Mouse (Mus musculus) MN1 (cell line): Measurements from ENCODE around the gene Lipt2.
A peak's percentile ranks its signal among the peaks of the same experiment; 100 is the strongest.

ENCODE experiments used
- DNase-seq: peaks from one replicate; pipeline ENCODE4 v3.0.0-alpha.2; 2016; ENCODE audit warnings: low spot score

Lipt2 gene

GRCm38 (mm10) chr7:100170756-100171155, 11.7 kb downstream of the Lipt2 start:
- no peak for DNase-seq

DNA sequence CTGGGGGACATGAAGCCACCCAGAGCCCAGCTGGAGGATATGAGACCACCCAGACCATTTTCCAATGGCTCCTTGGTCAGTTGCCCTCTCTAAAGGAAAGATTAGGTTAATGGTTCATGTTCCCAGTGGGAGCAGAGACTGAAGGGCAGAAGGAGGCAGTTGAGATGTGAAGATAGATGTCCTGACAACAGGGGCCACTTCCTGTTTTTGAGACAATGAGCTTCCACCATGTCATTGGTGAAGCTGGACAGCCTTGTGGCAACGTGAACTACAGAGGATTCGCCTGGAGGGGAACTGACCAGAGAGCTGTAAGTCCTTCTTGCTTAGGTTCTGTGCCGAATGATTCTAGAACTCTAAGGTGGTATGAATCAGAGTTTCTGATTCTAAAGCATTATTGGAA, 17.2 kb downstream of the Lipt2 start, which contains the start of gene Kcne3:
Gene Kcne3, plus strand, starts transcription at position 234 of the 400 bp plus-strand sequence.
- DNase-seq, result no peak

DNA sequence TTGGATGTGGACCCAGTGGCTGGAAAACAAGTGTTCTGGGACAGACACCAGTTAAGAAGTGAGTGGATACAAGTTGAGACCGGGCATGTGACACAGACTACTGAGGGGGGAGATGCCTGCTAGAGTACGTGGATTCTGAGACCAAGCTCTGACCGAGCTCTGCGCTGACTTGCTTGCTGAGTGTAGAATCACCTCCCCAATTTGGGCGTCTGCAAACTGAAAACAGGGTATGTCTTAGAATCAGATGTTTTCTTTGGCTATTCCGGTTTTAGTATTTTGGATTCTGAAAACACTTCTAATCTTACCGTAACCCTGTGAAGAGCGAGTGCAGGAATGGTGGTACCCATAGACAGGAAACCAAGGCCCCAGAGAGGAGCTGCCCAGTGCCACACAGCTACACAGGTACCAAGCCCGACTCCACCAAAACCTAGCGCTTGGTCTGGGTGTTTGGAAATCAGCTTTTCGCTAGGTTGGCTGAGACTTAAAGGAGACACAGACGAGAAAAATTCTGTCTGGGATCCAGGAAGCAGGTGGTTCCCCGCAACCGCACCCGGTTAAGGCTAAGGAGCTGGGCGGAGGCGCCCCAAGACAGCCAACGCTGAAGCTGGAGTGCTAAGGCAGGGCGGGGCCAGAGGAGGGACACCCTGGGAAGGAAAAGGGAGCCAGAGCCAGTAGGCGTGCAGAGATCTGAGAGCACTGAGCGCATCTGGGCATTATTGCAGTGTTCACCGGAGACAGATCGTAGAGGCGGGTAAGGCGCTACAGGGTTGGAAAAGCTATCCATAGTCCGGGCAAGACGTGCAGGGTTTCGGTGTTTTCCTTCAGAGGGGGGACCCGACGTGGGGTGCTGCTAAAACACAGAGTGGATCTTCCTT, 19.2 kb downstream of the Lipt2 start:
- no peak for DNase-seq

DNA sequence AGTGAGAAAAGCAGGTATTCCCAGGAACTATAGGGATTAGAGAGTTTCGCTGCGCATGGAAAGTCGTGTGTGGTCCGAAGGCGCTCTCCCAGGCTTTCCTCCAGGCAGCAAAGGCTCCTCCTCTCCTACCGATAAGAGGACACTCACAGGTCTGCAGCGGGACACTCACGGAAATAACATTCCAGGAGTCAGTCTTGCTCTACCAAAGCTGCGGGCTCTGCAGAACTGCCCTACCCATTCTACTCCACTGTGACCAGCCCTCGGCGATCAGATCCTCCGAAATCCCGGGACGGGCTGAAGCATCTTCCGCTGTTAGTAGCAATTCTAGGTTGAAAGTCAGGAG, 19.8 kb downstream of the Lipt2 start:
- DNase-seq, result no peak

- no peak for DNase-seq
Measured at GRCm38 (mm10) chr7:100179394-100179793, 20.3 kb downstream of the Lipt2 start.

GRCm38 (mm10) chr7:100179836-100180407, 20.8 kb downstream of the Lipt2 start:
- no peak for DNase-seq

- no peak for DNase-seq
Measured at GRCm38 (mm10) chr7:100181176-100181575, 22.1 kb downstream of the Lipt2 start.

- DNase-seq, result no peak
Measured at GRCm38 (mm10) chr7:100181614-100182013, 22.5 kb downstream of the Lipt2 start.

GRCm38 (mm10) chr7:100182388-100182787, 23.3 kb downstream of the Lipt2 start:
- no peak for DNase-seq

DNA sequence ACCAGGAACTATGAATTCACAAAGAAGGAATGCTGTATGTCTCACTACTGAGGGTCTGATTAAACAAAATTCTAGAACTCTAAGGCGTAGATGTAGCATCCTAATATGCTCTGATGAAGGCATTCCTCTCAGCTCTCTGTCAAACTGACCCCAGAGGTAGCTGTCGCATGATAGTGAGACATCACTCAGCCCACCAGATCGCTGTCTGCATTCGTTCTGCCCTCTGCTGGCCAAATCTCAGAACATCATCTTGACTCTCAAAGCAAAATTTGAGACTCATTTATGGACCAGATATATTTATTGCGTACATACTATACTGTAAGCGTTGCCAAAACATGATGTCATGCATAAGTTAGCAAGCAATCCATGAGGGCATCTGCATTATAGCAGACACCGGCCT, 28.5 kb downstream of the Lipt2 start:
- DNase-seq, result peak; percentile 72

GRCm38 (mm10) chr7:100190167-100190566, 31.1 kb downstream of the Lipt2 start:
- DNase-seq, result no peak

GRCm38 (mm10) chr7:100190778-100191177, 31.7 kb downstream of the Lipt2 start:
- peak; percentile 68 for DNase-seq

GRCm38 (mm10) chr7:100201191-100201590, 42.1 kb downstream of the Lipt2 start:
- DNase-seq, result no peak

DNA sequence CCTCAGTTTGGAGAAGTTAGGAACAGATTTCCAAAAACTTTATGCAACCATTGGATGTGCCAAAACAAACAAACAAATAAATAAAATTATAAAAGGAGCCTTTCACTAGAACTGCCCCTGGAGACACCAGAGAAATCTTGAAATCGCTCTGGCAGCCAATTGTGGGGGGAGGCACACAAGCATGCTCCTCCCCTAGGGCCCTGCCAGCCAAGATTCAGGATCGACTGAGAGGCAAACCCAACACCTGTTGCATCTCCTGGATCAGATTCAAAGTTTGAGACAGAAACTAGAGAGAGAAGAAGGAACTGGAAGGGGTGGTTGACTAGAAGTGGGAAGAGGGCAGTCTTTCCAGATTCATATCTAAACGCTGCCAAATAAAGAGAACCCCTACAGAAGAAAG, 44.5 kb downstream of the Lipt2 start:
- DNase-seq, result no peak

DNA sequence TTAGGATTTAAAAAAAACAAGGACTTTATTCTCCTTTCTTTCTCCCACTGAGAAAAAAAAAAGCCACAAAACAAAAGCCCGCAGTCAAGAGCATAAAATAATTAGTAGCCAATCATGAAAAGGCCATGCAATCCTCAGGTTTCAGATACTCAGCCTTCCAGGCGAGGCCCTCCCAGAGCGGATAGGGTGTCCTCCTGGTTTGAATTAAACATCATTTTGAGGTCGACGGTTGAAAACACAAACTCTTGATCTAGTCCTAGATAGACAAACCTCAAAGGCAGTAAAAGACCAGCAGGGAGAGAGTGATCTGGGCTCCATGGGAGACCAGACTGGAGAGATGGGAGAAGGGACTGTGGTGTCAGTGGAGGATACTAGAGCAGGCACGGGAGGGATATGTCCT, 45.8 kb downstream of the Lipt2 start:
- DNase-seq, result no peak

- no peak for DNase-seq
Measured at GRCm38 (mm10) chr7:100206144-100206543, 47.1 kb downstream of the Lipt2 start.

DNA sequence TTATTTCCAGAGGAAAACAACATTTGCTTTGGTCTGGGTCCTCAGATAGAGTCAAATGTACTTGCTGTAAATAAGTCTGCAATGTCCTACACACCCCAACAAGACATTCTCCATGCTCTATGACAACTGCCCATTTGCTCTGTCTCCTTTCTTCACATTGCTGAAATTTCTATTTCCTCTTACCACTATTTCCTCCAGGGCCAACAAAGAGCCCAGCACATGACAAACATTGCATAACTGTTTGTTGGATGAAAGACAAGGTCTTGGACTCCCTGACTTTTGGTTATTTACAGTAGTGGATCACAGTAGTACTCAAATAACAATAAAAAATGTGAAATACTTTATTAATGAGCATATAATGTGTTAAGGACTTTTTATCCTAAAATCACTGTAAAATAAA, 48.8 kb downstream of the Lipt2 start:
- no peak for DNase-seq
